Mouse (Mus musculus): Measurements from ENCODE around the gene Auts2. TPM values are rescaled to one million over a fixed set of nuclear protein-coding genes. Genes with fewer than 3 reads are reported as not detected.

Auts2 gene
- total RNA-seq, 2 experiments from 2014 or later, result 23.5 to 29.5 TPM

DNA sequence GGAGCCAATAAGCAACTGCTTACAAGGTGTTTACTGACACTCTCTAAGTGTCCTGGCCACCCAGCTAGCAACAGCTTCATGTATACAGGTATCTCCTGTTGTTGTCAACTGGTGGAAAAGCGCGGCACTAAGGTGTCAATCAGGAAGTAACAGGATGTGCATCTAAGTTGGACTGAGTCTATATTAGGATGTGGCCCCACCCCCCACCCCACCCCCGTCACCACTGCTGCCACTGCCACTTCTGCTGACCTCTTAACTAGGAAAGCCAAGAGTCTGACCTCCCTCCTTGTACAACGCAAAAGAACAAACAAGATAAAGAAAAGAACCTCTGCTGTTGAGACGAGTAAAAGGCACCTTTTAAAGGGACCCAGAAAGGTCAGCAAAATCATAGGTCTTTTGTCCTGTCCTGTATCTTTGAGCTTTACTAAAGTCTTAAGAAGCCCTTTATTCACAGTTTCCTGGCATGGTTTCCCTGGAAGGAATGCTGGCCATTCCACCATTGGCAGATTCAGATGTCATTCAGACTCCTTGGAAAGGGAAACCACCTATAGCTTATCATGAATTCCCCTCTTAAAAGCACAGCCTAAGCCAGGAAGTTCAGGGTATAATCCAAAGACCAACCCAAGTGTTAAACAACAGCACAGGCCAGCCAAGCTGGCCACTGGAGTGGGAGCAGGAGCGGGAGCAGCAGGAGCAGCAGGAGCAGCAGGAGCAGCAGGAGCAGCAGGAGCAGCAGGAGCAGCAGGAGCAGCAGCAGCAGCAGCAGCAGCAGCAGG, 148.2 kb downstream of the Auts2 start:
- DNase-seq (ENCODE audit: low spot score in 2 of 2), result no peak

DNA sequence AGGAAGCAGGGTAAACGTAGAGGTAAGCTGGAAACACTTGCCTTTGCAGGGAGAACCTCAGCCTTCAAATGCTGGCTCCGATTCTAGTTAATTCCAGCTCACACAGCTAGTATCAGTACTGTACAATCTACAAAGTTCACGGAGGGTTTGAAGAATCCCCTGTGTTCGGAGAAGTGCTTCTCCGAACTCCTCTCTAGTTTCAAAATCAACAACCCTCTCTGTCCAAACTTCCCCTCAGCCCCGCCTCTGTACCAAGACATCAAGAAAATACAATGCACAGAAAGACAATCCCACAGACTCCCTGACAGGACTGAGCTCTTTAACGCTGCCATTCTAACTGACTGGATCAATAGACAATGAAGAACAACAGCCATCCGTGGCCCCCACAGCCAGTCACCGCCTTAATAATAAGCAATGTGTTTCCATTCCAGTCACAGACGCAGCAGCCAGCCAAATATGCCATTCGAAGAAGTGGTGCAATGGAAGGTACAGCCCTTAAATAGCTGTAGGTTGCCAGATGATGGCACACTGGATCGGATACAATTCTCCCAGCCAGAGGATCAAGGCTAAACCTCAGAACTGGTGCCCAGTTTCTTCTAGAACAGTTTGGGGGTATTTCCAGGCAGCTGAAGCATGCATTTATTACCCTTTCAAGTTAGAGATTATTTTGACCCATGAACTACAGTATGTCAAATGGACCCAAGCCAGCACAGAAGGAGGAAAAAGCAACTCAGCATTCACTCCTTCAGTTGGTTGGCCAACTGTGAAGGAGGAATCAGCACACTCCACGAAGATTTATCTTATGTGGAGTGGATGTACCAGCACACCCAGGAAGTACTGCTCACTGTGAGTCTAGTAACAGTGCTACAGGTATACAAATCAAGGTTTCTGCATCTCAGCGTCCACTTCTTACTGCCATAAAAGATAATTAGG, 151.0 kb downstream of the Auts2 start:
- DNase-seq (ENCODE audit: low spot score in 2 of 2), result no peak

DNA sequence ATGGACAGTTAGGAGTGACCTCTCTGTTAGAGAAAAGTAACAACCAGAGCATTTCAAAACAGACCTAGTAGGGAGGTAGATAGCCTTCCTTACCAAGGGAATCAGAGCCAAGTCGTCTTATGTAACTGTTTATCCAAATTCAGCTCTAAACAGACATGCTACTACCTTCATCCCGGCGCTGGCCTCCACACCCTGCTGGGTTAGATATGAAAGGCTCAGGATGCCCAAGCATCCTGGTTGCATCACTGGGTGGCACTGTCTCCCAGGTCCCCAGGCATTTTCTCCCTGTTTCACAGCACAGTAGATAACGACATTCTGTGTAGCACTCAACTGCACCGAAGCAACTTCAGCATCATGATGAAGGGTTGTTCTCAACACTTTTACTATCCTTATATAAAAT, 154.4 kb downstream of the Auts2 start:
- no peak for DNase-seq (ENCODE audit: low spot score in 2 of 2)

DNA sequence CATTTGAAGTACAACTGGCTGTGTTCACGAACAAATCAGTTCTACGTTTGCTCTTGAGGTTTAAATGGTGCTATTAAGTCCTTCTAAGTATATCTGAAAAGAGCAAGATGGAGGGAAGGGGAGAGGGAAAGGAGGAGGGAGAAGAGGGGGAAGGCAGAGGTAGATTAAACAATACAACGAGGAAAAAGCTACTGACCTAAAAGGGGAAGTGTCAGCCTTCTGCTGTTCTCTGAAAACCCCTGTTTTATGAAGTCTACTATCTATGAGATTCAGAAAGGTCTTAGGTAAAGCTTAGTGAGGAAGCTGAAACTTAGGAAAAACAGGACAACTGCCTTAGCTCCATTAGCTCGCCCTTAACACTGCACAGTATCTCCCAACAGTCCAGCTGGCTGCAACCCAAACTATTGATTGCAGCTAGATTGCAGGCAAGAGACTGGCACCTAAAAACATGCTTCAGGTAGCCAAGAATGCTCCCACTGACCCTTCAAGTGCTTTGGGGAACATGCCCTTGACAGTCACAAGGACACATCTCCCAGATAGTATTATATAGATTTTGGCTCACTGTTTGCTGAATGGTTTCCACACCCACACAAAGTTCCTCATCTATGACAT, 157.8 kb downstream of the Auts2 start:
- DNase-seq (ENCODE audit: low spot score in 2 of 2), result no peak

DNA sequence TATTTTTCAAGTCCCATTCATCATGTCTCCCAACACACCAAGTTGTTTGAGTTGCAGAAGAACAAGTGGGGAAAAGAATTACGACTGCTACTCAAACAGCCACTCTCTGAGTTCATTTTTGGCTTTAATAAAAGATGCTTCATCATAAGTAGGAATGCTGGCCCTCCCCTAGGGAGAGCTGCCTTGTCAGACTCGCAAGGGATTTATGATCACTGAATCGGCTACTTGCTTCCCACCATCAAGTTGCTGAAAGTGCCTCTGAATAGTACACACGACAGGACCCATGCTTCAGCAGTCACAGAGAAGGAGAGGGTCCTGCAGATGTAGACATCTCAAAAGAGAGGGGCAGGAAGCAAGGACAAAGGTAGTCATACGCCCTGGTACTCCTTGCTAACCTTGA, 162.9 kb downstream of the Auts2 start:
- DNase-seq (ENCODE audit: low spot score in 2 of 2), result no peak

DNA sequence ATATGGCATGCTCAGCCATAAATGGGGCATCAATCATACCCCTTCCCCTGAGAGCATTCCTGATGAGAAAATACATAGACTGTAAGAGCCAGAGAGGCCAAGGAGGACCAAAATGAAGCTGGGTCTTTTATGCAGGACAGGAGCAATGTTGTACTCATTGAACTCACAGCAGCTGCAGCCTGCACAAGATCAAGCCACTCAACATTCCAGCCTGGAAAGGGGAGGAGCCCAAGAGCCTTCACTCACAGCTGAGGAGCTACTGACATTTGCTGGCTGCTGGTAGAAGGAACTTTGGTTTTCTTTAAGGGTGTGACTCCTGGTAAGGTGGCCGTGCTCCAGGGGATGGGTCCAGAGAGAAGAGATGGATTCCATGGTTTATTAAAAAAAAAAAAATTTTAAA, 164.2 kb downstream of the Auts2 start:
- DNase-seq (ENCODE audit: low spot score in 2 of 2), result no peak

DNA sequence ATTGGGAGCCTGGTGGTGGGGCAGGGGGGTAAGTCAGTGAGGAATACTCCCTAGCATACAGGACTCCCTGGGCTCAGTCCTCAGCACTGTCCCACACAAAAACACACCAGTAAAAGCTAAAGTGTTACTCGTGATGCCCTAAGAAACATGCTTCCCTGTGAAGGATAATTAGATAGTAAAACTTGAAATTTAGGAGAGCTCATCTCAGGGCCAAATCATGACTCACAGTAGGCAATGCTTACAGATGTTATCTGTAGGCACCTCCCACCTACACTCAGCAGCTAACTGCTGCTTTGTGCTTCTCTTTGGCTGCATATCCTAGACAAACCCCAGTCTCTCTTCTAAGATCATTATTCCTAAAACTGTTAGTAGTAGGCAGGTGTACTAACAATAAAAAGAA, 168.0 kb downstream of the Auts2 start:
- no peak for DNase-seq (ENCODE audit: low spot score in 2 of 2)

DNA sequence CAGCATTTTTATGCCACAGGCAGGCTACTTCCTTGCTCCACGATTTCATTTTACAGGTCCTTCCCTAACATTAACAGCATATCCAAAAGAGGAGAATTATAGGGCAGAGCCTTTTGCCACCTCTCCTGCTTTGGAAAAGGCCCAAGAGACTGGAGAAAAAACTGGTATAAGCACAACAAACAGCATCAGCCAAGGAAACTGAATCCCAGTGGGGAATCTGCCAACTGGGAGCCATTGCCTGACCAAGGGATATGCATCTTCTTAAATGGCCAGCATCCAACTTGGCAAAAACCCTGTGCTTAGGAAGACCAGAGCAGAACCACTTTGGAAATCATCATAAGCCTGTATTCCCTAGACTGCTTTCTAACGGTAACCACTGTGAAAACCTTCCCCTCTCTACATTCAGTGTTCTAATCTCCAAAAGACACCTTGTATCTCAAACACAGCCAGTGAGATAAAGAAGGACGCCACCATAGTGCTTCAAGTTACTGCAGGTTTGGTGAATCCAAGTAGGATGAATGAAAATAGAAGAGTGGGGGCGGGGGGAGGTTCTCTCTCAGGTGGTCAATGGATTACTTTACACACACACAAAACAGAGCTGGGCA, 169.6 kb downstream of the Auts2 start:
- DNase-seq (ENCODE audit: low spot score in 2 of 2), result no peak

DNA sequence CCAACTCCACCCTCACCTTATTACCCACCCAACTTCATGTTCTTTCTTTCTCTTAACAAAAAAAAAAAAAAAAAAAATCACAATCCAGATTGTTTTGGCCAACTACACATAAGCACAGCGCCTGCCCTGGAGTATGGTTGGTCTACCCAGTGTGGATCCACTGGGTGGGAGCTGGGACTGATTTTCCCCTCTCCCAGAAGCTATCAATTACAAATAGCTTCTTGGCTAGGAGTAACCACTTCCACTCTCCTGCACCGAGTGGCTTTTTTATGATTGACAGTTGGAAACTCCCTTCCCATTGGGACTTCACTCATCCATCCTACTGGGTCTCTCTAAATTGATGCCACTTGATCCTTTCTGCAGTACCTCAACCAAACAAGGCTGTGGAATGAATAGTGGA, 170.5 kb downstream of the Auts2 start:
- DNase-seq (ENCODE audit: low spot score in 2 of 2), result no peak

DNA sequence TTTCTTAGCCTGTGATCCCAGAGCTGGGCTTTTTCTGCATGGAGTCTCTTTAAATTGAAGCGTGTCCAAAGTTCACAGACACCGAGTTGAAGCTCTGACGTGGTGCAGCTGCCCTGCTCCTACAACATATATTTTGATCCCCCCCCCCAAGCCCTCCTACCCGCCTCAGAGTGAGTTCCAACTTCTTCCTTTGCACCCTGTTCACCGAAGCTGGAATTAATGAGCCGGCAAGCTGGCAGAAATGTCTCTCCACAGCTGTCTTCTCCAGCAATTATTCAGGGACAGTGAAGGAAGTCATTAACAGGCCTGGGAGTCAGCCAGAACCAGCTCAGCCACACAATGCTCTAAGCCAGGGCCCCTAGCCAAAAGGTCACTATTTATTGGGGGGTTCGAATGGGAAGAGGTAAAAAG, 174.5 kb downstream of the Auts2 start:
- DNase-seq (ENCODE audit: low spot score in 2 of 2), result no peak

DNA sequence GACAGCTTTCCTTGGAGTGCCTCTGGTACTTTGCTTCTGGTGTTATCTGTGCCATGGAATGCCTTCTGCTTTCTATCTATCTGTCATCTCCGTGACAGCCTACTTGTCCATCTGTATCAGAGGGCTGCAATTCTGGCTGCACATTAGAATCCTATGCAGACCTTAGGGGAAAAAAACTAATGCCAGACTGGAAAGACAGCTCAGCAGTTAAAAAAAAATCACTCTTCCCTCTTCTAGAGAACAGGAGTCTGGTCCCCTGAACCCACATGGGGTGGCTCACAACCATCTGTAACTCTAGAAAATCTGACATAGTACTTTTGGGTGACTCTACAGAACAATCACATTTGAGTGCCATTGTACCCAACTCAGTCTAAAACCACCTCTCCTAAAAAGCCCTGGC, 181.9 kb downstream of the Auts2 start:
- DNase-seq (ENCODE audit: low spot score in 2 of 2), result no peak

DNA sequence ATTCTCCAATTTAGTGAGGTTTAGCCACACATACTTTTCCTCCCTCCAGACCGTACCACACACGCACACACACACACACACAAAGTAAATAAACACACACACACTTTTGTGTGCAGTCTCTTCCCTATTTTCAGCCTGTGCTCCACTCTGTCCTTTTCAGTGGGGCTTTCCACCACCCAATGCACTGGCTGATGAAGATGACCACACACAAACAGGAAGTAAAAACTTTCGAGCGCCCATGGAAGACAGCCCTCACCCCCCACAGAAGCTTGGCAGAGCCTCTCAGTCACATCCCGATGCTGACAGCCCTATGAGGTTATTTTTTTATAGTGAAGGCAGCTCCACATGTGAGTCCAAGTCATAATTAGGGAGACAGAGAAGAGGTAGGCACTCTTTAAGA, 185.4 kb downstream of the Auts2 start:
- no peak for DNase-seq (ENCODE audit: low spot score in 2 of 2)

DNA sequence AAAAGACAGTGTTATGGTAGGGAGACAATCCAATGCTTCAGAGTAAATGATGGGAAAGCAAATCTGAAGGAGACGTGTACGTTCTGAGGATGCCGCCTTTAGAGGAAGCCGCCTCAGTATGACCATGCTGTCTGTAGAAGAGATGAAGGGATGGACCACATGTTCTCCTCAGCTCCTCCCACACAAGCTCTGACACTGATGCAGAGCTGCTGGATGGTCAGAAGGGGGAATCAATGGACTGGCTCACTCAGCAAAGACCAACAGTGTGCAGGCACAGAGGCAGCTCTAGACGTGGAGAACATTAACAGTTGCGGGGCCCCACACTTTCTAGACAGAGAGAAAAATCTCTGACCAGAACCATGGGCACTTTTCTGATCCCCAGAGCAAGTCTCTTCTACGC, 187.2 kb downstream of the Auts2 start:
- no peak for DNase-seq (ENCODE audit: low spot score in 2 of 2)

DNA sequence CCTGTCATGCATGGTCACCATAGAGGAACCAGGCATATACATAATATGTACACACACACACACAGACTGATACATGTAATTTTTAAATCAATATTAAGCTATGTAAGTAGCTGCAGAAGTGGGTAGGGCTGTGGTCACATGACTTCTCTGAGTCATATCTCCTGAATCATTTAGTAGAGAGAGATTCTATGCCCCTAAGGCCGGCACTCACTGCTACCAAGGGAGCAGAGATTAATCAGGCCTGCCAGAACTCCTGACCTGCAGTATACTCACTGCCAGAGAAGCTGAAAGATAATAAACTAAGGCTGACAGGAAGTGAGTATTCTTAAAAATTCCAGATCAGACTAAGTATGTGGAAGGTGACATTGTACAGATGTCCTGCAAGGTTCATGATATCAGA, 190.7 kb downstream of the Auts2 start:
- peak in 1 of 2 experiments; percentile 13 for DNase-seq (ENCODE audit: low spot score in 2 of 2)

DNA sequence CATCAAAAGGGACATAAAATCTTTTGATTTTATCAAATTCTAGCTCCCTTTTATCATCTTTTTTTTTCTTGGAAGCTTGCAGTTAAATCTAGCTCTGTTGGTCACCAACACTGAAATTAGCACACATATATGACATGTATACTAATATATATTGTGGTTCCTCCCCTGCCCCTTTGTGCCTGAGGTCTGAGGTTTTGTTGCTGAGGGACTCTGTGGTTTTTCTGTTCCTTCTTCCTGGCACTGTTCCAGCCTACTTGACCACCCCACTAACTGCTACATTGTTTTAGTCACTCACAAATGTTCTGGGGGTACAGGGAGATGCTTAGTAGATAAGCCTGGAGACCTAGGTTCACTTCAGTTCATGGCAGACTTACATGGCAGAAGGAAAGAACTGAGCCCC, 192.0 kb downstream of the Auts2 start:
- no peak for DNase-seq (ENCODE audit: low spot score in 2 of 2)

DNA sequence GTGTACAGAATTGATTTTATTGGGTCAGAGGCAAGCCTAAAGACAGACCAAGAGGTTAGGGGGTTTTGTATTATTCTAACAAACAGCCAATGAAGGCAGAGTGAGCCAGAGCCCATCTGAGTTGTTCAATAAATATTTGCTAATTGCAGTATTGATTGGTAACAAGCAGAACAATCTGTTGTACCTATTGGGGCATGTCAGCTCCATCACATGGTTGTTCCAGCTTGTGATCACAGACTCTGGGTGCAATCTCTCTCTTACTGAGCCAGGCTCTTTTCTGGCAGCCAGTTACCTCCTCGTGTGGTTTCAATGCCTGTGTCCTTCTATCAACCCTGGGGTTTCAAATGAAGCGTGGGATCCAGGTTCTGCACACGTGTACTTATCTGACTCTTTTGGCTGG, 201.8 kb downstream of the Auts2 start:
- no peak for DNase-seq (ENCODE audit: low spot score in 2 of 2)

DNA sequence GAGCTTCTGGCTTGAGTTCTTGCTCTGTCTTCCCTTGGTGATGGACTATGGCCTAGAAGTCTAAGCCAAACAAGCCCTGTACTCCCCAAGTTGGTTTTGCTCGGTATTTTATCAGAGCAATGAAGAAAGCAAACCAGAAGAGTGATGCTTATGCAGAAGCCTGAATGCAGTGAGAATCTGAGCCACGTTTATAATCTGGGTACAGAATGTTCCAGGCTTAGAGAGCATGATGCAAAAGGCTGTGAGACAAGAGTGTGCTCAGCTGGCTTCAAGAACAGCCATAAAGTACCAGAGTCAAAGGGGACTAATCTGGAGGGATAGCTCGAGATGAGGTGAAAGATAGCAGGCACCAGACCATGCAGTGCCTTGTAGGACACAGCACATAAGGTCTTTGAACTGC, 205.5 kb downstream of the Auts2 start:
- no peak for DNase-seq (ENCODE audit: low spot score in 2 of 2)

DNA sequence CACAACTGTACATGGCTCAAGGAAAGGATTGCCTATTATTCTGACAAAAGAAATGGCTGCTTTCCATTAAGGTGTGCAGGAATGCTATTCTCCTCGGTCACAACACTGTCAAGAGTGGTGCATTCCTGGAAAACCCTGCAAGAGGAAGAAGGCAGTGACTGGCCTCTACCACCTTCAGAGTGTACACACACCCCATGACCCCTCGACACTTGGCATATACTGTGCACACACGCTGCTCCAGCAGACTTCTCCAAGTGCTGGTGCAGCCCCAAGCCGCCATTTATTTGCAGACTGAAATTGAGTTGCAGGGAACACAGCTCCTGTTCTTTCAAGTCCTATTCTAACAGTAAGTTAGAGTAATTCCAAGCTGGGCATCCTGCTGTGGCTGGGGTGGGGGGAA, 207.4 kb downstream of the Auts2 start:
- no peak for DNase-seq (ENCODE audit: low spot score in 2 of 2)

DNA sequence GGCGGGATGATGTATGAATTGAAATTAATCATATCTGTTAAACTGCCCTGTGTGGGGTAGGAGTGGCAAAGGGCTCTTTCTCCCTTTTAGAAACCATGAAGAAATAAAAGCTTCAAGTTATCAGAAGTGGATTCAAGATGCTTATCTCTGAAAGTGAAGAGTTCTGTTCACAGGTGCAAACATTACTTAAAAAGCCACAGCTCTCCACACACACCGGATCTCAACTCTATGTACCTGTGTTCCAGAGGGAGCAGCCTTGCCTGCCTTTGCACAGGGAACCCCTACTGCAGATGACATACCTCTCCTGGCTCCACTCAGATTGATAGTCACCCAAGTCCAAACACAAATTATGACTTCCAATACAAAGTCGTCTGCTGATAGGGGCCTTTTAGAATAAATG, 208.3 kb downstream of the Auts2 start:
- DNase-seq (ENCODE audit: low spot score in 2 of 2), result no peak

DNA sequence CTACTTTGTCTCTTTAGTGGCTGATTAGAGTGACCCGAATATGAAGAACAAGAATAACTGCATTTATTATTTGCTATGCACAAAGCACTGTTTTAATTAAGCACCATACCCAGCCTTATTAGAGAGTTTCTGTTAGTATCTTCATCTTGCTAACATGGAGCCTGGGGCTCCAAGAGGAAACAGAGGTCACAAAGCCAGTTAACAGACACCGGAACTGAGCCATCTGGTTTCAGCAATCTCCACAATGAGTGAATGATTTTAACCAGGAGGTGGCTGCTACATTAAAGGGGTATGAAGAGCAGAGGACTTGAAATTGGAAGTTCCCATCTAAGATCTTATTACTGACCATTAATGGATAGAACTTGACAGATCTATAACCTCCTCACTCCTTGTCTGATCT, 209.4 kb downstream of the Auts2 start:
- no peak for DNase-seq (ENCODE audit: low spot score in 2 of 2)

DNA sequence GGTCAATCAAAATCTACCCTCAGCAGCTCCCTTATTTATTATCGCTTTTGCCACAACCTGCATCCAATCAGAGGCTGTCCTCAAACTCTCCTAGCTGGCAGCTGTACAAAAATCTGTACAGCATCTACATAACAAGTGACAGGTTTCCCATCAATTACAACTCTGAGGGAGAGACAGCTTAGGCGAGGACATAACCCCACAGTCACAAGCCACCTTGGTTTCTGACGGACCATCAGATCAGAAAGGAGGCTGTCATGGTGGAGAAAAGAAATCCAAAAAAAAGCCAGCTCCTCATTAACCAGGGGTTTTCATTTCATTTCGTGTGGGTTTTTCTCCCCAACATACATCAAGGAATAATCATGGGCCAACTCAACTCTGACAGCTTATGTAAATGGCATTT, 210.6 kb downstream of the Auts2 start:
- no peak for DNase-seq (ENCODE audit: low spot score in 2 of 2)

Measured in adrenal gland, adult 18-20 months (tissue).